Mouse (Mus musculus) ES-Bruce4 (cell line): ENCODE measurements around the gene N4bp2l2. TPM values are rescaled to one million over a fixed set of nuclear protein-coding genes. Genes with fewer than 3 reads are reported as not detected.
A peak's percentile ranks its signal among the peaks of the same experiment; 100 is the strongest.
"Not testable (repeated sequence)": the region's sequence is repeated elsewhere in the genome, so short reads cannot be mapped to it uniquely, and the experiment has no call there.

Experiments
- H3K27ac ChIP-seq: 2 replicates; pipeline ENCODE4 v1.5.1; 2012; ENCODE audit warnings: low read length, inconsistent platforms; ENCODE audit not compliant: insufficient read depth
- H3K27me3 ChIP-seq: 2 replicates; pipeline ENCODE4 v1.6.1; 2012; ENCODE audit warnings: mild to moderate bottlenecking, low read length, inconsistent platforms; ENCODE audit not compliant: control insufficient read depth, poor library complexity, insufficient read depth, severe bottlenecking
- H3K36me3 ChIP-seq: 2 replicates; pipeline ENCODE4 v1.6.1; 2012; ENCODE audit warnings: inconsistent platforms, mild to moderate bottlenecking, low read length, moderate library complexity; ENCODE audit not compliant: control insufficient read depth, poor library complexity, insufficient read depth, severe bottlenecking
- H3K4me1 ChIP-seq: one replicate; pipeline ENCODE4 v1.8.1; 2011; ENCODE audit warnings: low read length; ENCODE audit not compliant: control insufficient read depth, insufficient read depth
- H3K4me3 ChIP-seq: 2 replicates; pipeline ENCODE4 v1.5.1; 2011; ENCODE audit warnings: low read depth, mild to moderate bottlenecking, low read length
- H3K9ac ChIP-seq: 2 replicates; pipeline ENCODE4 v1.6.1; 2012; ENCODE audit warnings: low read depth, mild to moderate bottlenecking, inconsistent platforms; ENCODE audit not compliant: poor library complexity, severe bottlenecking
- H3K9me3 ChIP-seq: replicated peaks from 2 replicates; pipeline ENCODE4 v1.6.1; 2012; ENCODE audit warnings: mild to moderate bottlenecking, low read length, inconsistent platforms; ENCODE audit not compliant: control insufficient read depth, poor library complexity, insufficient read depth, severe bottlenecking
- CTCF ChIP-seq: IDR thresholded peaks from one replicate; pipeline ENCODE4 v1.8.1; 2011; ENCODE audit warnings: low read depth, low read length
- EP300 ChIP-seq: IDR thresholded peaks from 2 replicates; pipeline ENCODE4 v1.6.1; 2011; ENCODE audit warnings: low read depth, low read length; ENCODE audit not compliant: insufficient read depth
- POLR2A ChIP-seq: IDR thresholded peaks from one replicate; pipeline ENCODE4 v1.8.1; 2011; ENCODE audit warnings: low read length; ENCODE audit not compliant: insufficient read depth
- polyA plus RNA-seq: library from polyadenylated mRNA; stranded (reverse); fragments of >200 nt; gene quantifications from 2 replicates; pipeline ENCODE4 v1.2.4, GENCODE M21; 2011; ENCODE audit warnings: low read depth; ENCODE audit not compliant: missing spikeins, insufficient read depth, insufficient read length

Gene N4bp2l2
- polyA plus RNA-seq, 1 experiment, result 179 TPM

DNA sequence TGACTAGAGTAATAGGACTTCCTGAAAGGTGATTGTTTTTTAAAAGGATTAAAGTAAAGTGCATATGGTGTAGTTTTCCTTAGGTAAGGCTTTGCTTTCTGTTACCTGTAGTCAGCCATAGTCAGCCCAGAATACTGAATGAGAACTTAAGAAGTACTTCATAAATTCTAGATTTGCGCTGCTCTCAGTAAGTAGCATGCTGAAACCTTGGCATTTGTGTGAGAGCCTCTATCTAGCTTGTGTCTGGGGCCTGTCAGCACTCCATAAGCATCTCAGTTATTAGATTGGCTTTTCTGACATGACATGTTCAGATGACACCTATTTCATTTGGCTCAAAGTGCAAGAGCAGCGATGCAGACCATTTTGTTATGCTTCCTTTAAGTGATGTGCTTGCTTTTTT lies 27.3 kb upstream of the N4bp2l2 start:
- no peaks in the 10 kb centered on the region for H3K9me3 ChIP-seq
- no peaks in the 10 kb centered on the region for H3K27me3 ChIP-seq
- no peak overlapping the region for H3K4me3 ChIP-seq
- H3K36me3 ChIP-seq, result no peaks in the 10 kb centered on the region
- no peak overlapping the region for H3K9ac ChIP-seq
- H3K4me1 ChIP-seq, result no peaks in the 10 kb centered on the region
- no peak overlapping the region for H3K27ac ChIP-seq
- TF ChIP-seq EP300 (no peak), CTCF (no peak), POLR2A (no peak)

DNA sequence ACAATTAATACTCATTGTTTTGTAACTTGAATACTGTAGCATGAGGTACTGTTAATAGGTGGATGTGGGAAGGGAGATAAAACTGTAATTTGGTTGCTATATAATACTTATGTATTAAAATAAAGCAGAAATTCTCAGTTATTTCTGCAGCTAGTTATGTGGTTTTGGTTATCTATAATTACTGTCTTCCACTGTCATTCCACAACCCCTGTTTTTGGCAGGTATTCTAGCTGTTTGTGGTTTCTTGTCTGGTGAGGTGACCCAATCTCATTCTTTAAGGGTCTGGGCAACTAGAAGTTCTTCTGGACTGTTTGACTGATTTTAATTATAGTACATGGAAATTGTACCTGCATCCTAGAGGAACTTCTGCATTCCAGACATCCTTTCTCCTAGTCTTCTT lies 24.7 kb upstream of the N4bp2l2 start:
- TF ChIP-seq POLR2A (no peak), EP300 (no peak), CTCF (no peak)
- Histone ChIP-seq H3K27ac (no peak overlapping the region), H3K4me3 (no peak overlapping the region)

DNA sequence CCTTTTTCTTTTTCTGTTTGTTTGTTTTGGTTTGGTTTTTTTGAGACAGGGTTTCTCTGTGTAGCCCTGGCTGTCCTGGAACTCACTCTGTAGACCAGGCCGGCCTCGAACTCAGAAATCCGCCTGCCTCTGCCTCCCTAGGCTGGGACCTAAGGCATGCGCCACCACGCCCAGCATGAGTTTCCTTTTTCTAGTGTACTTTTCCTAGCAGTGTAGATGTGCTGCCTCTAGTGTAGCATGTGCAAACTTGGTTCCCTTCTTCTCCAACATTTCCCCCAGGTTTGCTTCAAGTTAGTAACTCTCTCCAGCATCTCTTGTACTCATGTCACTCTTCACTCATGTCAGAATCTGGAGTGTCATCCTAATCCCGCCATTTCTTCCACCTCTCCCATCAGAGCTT lies 16.9 kb upstream of the N4bp2l2 start:
- not testable (repeated sequence) for H3K4me1 ChIP-seq, H3K4me3 ChIP-seq, H3K36me3 ChIP-seq, H3K9me3 ChIP-seq, H3K27me3 ChIP-seq, H3K27ac ChIP-seq, H3K9ac ChIP-seq

More for the DNA sequence above, 24.7 kb upstream of the N4bp2l2 start:
- no peaks in the 10 kb centered on the region for H3K27me3 ChIP-seq
- H3K4me1 ChIP-seq, result no peaks in the 10 kb centered on the region
- no peak overlapping the region for H3K9ac ChIP-seq
- no peaks in the 10 kb centered on the region for H3K9me3 ChIP-seq
- no peaks in the 10 kb centered on the region for H3K36me3 ChIP-seq

DNA sequence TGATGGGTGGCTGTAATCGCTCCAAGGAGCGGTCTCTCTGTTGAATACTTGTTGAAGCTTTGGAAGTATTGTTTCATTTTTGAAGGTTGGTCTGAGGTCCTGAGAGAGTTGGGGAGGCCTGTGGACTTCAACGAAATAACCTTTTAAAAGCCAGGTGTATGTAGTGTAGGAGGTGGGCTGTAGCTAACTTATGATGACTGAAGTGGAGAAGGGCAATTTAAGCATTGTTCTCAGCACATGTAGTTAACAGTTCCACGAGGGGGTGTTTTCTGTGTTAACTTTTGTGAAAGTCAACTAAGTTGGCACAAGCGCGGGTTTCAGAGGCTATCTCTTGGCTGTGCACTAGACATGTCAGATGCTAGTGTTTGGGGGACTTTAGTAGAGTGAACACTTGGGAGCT lies 8.9 kb upstream of the N4bp2l2 start:
- Histone ChIP-seq H3K27me3 (no peaks in the 10 kb centered on the region; the same call in 1 of the 2 replicates), H3K27ac (no peak overlapping the region), H3K4me1 (no peaks in the 10 kb centered on the region), H3K4me3 (no peak overlapping the region), H3K36me3 (no peaks in the 10 kb centered on the region), H3K9ac (peak overlapping the region; percentile 95), H3K9me3 (no peaks in the 10 kb centered on the region)
- TF ChIP-seq EP300, result no peak
- TF ChIP-seq POLR2A, result no peak
- TF ChIP-seq CTCF, result no peak

DNA sequence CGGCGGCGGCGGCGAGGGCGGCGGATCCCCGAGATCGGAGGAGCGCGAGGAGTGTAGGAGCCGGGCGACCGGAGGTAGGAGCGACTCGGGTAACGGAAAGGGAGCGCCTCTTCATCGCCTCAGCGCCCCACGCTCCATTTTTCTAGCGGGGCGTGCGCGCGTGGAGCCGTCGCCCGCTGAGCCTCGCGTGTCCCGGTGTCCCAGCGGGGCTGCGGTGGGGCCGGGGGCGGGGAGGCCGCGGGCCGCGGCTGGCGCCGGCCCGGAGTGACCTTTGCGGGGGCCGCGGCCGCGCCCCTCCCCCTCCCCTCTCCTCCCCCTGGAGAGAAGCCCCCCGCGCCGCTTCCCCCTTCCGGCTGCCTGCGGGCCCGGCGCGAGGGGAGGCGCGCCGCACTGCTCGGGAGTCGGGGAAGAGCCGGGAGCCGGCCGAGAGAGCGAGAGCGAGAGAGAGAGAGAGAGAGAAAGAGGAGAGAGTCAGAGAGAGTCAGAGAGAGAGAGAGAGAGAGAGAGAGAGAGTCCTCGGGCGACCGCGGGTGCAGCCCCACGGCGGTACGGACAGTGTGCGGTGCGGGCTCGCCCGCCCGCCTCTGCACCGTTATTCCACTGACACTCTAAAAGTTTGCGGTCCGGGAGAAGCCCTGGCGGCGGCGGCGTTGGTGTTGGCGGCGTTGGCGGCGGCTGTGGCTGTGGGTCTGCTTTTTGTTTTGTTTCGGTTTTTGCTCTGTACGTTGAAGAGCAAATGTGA lies 8.1 kb upstream of the N4bp2l2 start:
- Histone ChIP-seq H3K9ac (peak overlapping the region; percentile 95), H3K36me3 (no peaks in the 10 kb centered on the region), H3K27ac (no peak overlapping the region), H3K4me3 (peak overlapping the region; percentile 86), H3K27me3 (no peaks in the 10 kb centered on the region; the same call in 1 of the 2 replicates), H3K9me3 (no peaks in the 10 kb centered on the region), H3K4me1 (no peaks in the 10 kb centered on the region)
- TF ChIP-seq POLR2A (no peak), CTCF (no peak), EP300 (no peak)

DNA sequence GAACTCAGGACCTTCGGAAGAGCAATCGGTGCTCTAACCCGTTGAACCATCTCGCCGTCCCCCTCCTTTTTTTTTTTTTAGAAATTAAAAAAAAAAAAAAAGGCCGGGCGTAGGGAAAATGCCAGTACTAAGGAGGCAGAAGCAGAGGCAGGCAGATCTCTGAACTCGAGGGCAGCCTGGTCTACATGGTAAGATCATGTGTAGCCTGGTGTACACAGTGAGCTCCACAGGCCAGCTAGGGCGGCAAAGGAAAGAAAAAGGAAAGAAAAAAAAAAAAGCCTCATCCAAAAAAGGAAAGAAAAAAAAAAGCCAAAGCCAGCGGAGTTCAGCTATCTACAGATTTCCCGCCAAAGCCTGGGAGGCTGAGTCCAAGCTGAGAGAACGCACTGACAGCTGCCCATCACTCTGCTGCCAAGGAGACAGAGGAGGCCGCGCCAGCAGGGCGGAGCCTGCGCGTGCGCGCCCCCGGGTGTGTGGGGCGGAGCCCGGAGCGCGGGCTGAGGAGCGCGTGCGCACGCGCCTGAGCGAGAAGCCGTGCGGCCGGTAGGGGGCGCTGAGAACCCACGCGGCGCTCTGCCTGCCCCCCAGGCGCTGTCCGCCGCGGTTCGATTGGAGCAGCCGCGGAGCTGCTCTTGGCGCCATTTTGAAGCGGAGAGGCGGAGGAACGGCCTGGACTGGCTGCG lies 7.3 kb upstream of the N4bp2l2 start, which contains the start of gene Pds5b:
Gene Pds5b, plus strand, starts transcription at position 587 of the 683 bp plus-strand sequence.
- Histone ChIP-seq H3K36me3 (no peaks in the 10 kb centered on the region), H3K4me3 (peak within 1 kb of the TSS; percentile 86), H3K9me3 (no peaks in the 10 kb centered on the region), H3K27ac (no peak within 1 kb of the TSS), H3K4me1 (no peaks in the 10 kb centered on the region), H3K9ac (peak within 1 kb of the TSS; percentile 95), H3K27me3 (no peaks in the 10 kb centered on the region; the same call in 1 of the 2 replicates)
- TF ChIP-seq CTCF (peak; percentile 75), POLR2A (no peak), EP300 (0 out of 2 replicates have a peak, but pooled peaks have one; percentile 21)
